Mouse (Mus musculus): Measurements from ENCODE around the gene Fkbp5.

DNA sequence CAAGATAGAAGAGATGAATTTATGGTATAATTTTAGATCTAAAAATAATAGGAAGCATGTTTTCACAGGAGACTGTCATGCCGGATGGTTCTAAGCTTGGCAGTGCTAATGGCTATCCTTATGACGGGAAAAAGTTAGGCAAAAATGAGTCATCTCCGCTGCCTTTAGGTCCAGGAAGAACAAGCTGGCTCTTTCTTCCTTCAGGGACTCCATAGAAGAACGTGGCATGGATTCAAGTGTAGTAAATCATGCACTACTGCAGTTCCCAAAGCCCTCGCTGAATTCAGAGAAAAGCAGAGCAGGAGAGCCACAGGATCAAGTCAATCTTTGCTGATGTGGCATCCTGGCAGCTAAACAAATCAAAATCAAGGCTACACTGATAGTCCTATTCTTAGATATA lies 102.1 kb downstream of the Fkbp5 start:
- TF ChIP-seq POLR2A (IDR thresholded peaks at IDR 0.05; ENCODE audit: low read depth, low read length) (no peak), CTCF (IDR thresholded peaks at IDR 0.05; ENCODE audit: extremely low read depth, insufficient read depth, insufficient read length, insufficient replicate concordance) (no peak)

Measured in spleen, adult 2 months (tissue).